Mouse (Mus musculus) retina, adult 2 months (tissue): Measurements from ENCODE around the gene Hip1.
"Not testable (repeated sequence)": the region's sequence is repeated elsewhere in the genome, so short reads cannot be mapped to it uniquely, and the experiment has no call there.

ENCODE experiments used
- DNase-seq: peaks from one replicate; pipeline ENCODE4 v3.0.0-alpha.2; 2012; ENCODE audit warnings: low read depth, low spot score

Gene Hip1

DNA sequence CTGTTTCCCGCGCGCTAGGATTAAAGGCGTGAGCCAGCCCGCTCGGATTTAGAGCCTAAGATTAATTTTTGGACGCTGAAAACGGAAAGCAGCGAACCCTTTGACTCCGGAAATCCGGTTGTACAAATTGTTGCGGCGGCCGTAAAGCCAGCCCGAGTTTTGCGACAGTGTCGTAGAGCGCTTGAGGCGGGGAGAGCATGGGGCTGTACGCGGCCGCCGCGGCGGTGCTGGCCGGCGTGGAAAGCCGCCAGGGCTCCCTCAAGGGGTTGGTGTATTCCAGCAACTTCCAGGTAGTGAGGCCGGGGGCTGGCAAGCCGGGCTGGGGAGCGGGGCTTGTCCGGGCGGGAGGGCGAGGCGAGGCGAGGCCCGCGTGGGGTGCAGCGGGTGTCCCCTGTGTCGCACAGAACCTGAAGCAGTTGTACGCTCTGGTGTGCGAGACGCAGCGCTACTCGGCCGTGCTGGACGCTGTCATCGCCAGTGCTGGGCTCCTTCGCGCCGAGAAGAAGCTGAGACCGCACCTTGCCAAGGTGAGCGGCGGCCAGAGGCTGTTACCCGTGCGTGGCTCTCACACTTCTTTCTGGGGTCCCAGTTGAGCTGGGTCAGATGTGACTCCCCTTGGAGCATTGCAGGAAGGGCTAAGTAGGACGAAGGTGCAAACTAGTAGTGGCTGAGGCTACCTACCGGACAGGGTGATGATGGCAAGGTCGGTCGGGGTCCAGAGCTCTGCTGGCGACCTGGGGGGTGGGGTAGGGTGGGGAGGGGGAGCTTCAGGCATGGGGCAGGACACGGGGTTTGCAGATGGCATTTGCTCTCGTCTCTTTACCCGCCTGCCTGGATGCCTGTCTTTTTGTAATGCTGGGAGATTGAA, 174.9 kb downstream of the Hip1 start, which contains the start of gene Nsun5:
Gene Nsun5, plus strand, starts transcription at position 167 of the 868 bp plus-strand sequence.
- DNase-seq = peak; percentile 92

DNA sequence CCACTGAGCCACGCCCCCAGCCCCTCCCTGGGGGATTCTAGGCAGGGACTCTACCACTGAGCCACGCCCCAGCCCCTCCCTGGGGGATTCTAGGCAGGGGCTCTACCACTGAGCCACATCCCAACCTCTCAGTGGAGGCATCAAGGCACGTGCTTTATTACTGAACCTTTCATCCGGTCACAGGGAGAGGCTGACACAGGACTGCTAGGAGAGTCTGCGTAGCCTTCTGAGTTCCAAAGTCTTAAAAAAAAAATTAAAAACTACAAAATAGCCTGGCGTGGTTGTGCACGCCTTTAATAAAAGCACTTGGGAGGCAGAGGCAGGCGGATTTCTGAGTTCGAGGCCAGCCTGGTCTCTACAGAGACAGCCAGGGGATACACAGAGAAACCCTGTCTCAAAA, 175.7 kb downstream of the Hip1 start:
- not testable (repeated sequence) for DNase-seq

DNA sequence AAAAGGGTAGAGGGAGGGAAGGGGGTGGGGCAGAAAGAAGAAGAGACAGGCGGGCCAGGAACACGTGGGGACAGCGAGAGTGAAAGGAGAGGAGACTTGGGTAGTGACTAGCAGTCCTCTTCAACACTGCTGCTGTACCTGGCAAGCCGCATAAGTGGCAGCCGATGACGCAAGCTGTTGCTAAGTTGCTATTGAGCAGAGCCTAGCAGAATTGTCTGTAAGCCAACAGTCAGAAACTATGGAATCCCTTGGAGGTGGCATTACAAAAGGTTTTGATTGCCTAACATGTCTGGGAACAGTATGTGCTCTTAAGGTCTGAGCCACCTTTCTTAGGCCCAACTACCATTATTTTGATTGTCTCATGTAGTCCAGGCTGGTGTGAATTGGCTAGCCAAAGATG, 176.6 kb downstream of the Hip1 start:
- DNase-seq = no peak

GRCm38 (mm10) chr5:135367841-135368240, 177.1 kb downstream of the Hip1 start:
- no peak for DNase-seq

DNA sequence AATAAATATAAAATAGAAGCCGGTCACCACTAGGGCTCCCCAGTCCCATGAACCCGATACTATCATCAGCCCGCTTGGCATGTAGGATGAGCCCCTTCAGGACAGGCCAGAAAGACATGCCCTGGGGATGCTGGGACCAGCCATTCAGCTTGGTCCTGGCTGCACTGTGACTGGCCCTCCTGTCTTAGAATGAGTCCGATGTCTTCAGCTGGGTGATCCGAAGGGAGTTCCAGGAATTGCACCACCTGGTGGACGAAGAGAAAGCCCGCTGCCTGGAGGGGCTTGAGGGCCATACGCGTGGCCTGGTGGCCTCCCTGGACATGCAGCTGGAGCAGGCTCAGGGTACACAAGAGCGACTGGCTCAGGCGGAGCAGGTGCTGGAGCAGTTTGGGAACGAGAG, 181.4 kb downstream of the Hip1 start:
- no peak for DNase-seq

DNA sequence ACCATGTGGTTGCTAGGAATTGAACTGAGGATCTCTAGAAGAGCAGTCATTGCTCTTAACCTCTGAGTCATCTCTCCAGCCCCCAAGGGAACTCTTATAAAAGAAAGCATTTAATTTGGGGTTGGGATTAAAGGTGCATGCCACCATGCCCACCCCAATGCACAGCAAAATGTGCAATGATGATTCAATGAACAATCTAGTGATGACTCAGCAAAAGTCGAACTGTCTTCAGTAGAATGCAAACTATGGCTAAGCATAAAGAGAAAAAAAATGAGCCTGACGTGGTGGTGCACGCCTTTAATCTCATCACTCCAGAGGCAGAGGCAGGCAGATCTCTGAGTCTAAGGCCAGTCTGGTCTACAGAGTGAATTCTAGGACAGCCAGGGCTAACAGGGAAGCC, 182.3 kb downstream of the Hip1 start:
- DNase-seq = no peak

- no peak for DNase-seq
Measured at GRCm38 (mm10) chr5:135359772-135360171, 185.1 kb downstream of the Hip1 start.

DNA sequence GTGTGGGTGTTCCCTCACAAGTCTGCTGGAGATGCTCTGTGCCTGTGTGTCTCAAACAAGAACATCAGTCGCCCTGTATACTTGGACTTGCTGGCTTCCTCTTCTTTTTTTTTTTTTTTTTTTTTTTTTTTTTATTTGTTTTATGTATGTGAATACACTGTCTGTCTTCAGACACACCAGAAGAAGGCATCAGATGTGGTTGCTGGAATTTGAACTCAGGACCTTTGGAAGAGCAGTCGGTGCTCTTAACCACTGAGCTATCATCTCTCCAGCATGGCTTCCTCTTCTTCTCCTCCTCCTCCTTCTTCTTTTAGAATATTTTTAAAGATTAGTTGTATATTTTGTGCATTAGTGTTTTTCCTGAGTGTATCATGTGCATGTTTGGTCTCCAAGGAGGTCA, 187.4 kb downstream of the Hip1 start:
- no peak for DNase-seq
